Mouse (Mus musculus) G1E (cell line): Measurements from ENCODE around the gene Rbbp9.

Experiments used
- CTCF ChIP-seq: IDR thresholded peaks from 2 replicates; pipeline ENCODE4 v1.5.1; 2012; ENCODE audit warnings: low read depth, low read length, inconsistent platforms, mixed read lengths
- GATA1 ChIP-seq: IDR thresholded peaks from 2 replicates; pipeline ENCODE4 v1.6.1; 2012; ENCODE audit warnings: borderline replicate concordance, low read length, inconsistent platforms, mixed read lengths
- POLR2AphosphoS5 ChIP-seq: IDR thresholded peaks from 2 replicates; pipeline ENCODE4 v1.6.1; 2012; ENCODE audit warnings: low read depth, low read length, inconsistent platforms; ENCODE audit not compliant: insufficient replicate concordance
- TAL1 ChIP-seq: conservative IDR thresholded peaks from 2 replicates; pipeline ENCODE4 v1.6.1; 2012; ENCODE audit warnings: low read depth, low read length, inconsistent platforms, mixed read lengths

DNA sequence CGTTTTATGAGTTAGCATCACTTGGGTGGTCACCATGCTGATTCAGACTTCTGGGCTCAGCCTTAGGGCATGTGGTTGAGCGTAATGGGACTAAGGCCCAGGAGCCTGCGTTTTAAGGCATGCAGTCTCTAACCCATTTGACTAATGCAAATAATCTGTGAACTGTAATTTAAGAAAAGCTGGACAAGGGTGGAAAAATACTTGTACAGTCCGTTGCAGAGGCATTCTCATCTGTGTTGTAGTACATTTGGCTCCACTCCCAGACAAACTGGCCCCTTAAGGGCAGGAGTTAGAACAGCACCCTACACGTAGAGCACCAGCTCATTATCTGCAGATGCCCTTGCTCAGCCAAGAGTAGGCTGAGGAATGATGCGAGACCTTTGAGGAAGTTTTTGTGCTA lies 6.0 kb downstream of the Rbbp9 start:
- no peak for TF ChIP-seq CTCF
- TF ChIP-seq GATA1 = no peak
- no peak for TF ChIP-seq POLR2AphosphoS5
- no peak for TF ChIP-seq TAL1
